Mouse (Mus musculus): Measurements from ENCODE around the gene Psmb8.

- no peak for TF ChIP-seq CTCF (IDR thresholded peaks at IDR 0.05; ENCODE audit: extremely low read depth, insufficient read depth, insufficient read length, insufficient replicate concordance)
- TF ChIP-seq POLR2A (IDR thresholded peaks at IDR 0.05; ENCODE audit: low read depth, low read length): no peak
Measured at GRCm38 (mm10) chr17:34201506-34202055, 4.1 kb downstream of the Psmb8 start.
